Mouse (Mus musculus): ENCODE results near the gene Cyp2u1. TPM values are rescaled to one million over a fixed set of nuclear protein-coding genes. Genes with fewer than 3 reads are reported as not detected.

Cyp2u1 gene
- polyA plus RNA-seq, 1 experiment from 2014 or later = 3.3 TPM

GRCm38 (mm10) chr3:131271157-131271556 lies 31.9 kb downstream of the Cyp2u1 start:
- H3K27ac ChIP-seq = no peak overlapping the region
- peak; percentile 36; the same call in 1 of the 2 replicates for ATAC-seq (ENCODE audit: low FRiP score)

GRCm38 (mm10) chr3:131270381-131270780 lies 32.6 kb downstream of the Cyp2u1 start:
- H3K27me3 ChIP-seq = peaks cover 3% of the 10 kb centered on the region; the same call in 1 of the 2 replicates
- no peak overlapping the region for H3K4me3 ChIP-seq
- H3K4me2 ChIP-seq (replicated peaks) = peak overlapping the region; percentile 85
- no peaks in the 10 kb centered on the region for H3K36me3 ChIP-seq
- WGBS = 54% methylated on average over 6 of the region's 6 CpGs
- no peak overlapping the region for H3K27ac ChIP-seq
- no peak overlapping the region for H3K9ac ChIP-seq
- no peak for ATAC-seq (ENCODE audit: low FRiP score)
- H3K4me1 ChIP-seq = peaks cover 20% of the 10 kb centered on the region
- H3K9me3 ChIP-seq (replicated peaks) = no peaks in the 10 kb centered on the region

More at GRCm38 (mm10) chr3:131271157-131271556, 31.9 kb downstream of the Cyp2u1 start:
- Histone ChIP-seq H3K9ac (peak overlapping the region; percentile 68; the same call in 1 of the 2 replicates), H3K4me1 (peaks cover 20% of the 10 kb centered on the region), H3K4me2 (replicated peaks) (peak overlapping the region; percentile 85), H3K4me3 (peak overlapping the region; percentile 66), H3K27me3 (peaks cover 3% of the 10 kb centered on the region; the same call in 1 of the 2 replicates), H3K9me3 (replicated peaks) (no peaks in the 10 kb centered on the region), H3K36me3 (no peaks in the 10 kb centered on the region)
- WGBS = 11% methylated on average over 8 of the region's 8 CpGs

GRCm38 (mm10) chr3:131266366-131267050 lies 36.5 kb downstream of the Cyp2u1 start:
- WGBS = 84% methylated on average over 3 of the region's 3 CpGs
- no peaks in the 10 kb centered on the region for H3K9me3 ChIP-seq (replicated peaks)
- H3K36me3 ChIP-seq = no peaks in the 10 kb centered on the region
- no peak overlapping the region for H3K4me2 ChIP-seq (replicated peaks)
- H3K9ac ChIP-seq = no peak overlapping the region
- peaks cover 19% of the 10 kb centered on the region for H3K4me1 ChIP-seq
- peaks cover 3% of the 10 kb centered on the region; the same call in 1 of the 2 replicates for H3K27me3 ChIP-seq
- no peak overlapping the region for H3K4me3 ChIP-seq
- no peak overlapping the region for H3K27ac ChIP-seq
- ATAC-seq (ENCODE audit: low FRiP score) = no peak

GRCm38 (mm10) chr3:131265516-131265915 lies 37.5 kb downstream of the Cyp2u1 start:
- H3K9ac ChIP-seq = no peak overlapping the region
- 90% methylated on average over 8 of the region's 8 CpGs for WGBS
- no peak for ATAC-seq (ENCODE audit: low FRiP score)

GRCm38 (mm10) chr3:131263766-131264486 lies 39.1 kb downstream of the Cyp2u1 start:
- Histone ChIP-seq H3K27ac (no peak overlapping the region), H3K9ac (no peak overlapping the region), H3K4me3 (no peak overlapping the region), H3K36me3 (no peaks in the 10 kb centered on the region), H3K9me3 (replicated peaks) (0 out of 2 replicates have a peak, but pooled peaks cover 6% of the 10 kb centered on the region), H3K4me1 (0 out of 2 replicates have a peak, but pooled peaks cover 3% of the 10 kb centered on the region), H3K4me2 (replicated peaks) (no peak overlapping the region), H3K27me3 (no peaks in the 10 kb centered on the region)
- 46% methylated on average over 15 of the region's 15 CpGs for WGBS
- ATAC-seq (ENCODE audit: low FRiP score) = no peak

More at GRCm38 (mm10) chr3:131265516-131265915, 37.5 kb downstream of the Cyp2u1 start:
- H3K27ac ChIP-seq = no peak overlapping the region
- 0 out of 2 replicates have a peak, but pooled peaks cover 6% of the 10 kb centered on the region for H3K9me3 ChIP-seq (replicated peaks)
- no peak overlapping the region for H3K4me3 ChIP-seq
- no peaks in the 10 kb centered on the region for H3K27me3 ChIP-seq
- H3K4me2 ChIP-seq (replicated peaks) = no peak overlapping the region
- no peaks in the 10 kb centered on the region for H3K36me3 ChIP-seq
- peaks cover 11% of the 10 kb centered on the region for H3K4me1 ChIP-seq

DNA sequence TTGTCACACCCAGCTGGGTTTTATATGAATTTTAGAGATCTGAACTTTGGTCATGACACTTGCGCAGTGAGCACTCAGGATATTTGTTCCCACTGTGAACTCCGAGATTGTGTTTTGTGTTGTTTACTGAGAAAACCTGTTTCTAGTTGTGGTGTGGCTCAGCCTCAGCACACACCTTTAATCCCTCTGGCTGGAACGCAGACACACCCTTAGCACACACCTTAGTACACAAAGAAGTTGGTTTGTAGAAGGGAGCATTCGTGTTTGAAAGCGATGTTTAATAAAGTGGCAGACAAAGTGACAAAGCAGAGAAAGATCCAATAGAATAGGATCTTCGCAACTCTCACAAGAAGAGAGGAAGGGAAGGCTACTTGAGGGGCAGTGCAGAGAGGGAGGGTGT lies 42.6 kb downstream of the Cyp2u1 start:
- Histone ChIP-seq H3K27ac (no peak overlapping the region), H3K9me3 (replicated peaks) (0 out of 2 replicates have a peak, but pooled peaks cover 6% of the 10 kb centered on the region), H3K4me3 (no peak overlapping the region), H3K4me1 (0 out of 2 replicates have a peak, but pooled peaks cover 3% of the 10 kb centered on the region), H3K36me3 (no peaks in the 10 kb centered on the region), H3K4me2 (replicated peaks) (no peak overlapping the region), H3K27me3 (no peaks in the 10 kb centered on the region), H3K9ac (no peak overlapping the region)
- no peak for ATAC-seq (ENCODE audit: low FRiP score)
- 96% methylated on average over 6 of the region's 6 CpGs for WGBS

GRCm38 (mm10) chr3:131259392-131259965 lies 43.5 kb downstream of the Cyp2u1 start:
- no peak overlapping the region for H3K27ac ChIP-seq
- WGBS = 94% methylated on average over 9 of the region's 9 CpGs
- H3K36me3 ChIP-seq = no peaks in the 10 kb centered on the region
- no peak overlapping the region for H3K9ac ChIP-seq
- no peaks in the 10 kb centered on the region for H3K27me3 ChIP-seq
- ATAC-seq (ENCODE audit: low FRiP score) = no peak
- no peak overlapping the region for H3K4me3 ChIP-seq
- 0 out of 2 replicates have a peak, but pooled peaks cover 3% of the 10 kb centered on the region for H3K4me1 ChIP-seq
- 0 out of 2 replicates have a peak, but pooled peaks cover 6% of the 10 kb centered on the region for H3K9me3 ChIP-seq (replicated peaks)
- no peak overlapping the region for H3K4me2 ChIP-seq (replicated peaks)

GRCm38 (mm10) chr3:131258921-131259320 lies 44.1 kb downstream of the Cyp2u1 start:
- H3K27ac ChIP-seq = no peak overlapping the region
- H3K4me2 ChIP-seq (replicated peaks) = no peak overlapping the region
- no peak for ATAC-seq (ENCODE audit: low FRiP score)
- H3K4me1 ChIP-seq = 0 out of 2 replicates have a peak, but pooled peaks cover 2% of the 10 kb centered on the region
- 94% methylated on average over 3 of the region's 3 CpGs for WGBS
- H3K36me3 ChIP-seq = no peaks in the 10 kb centered on the region
- 0 out of 2 replicates have a peak, but pooled peaks cover 6% of the 10 kb centered on the region for H3K9me3 ChIP-seq (replicated peaks)
- no peak overlapping the region for H3K4me3 ChIP-seq
- no peak overlapping the region for H3K9ac ChIP-seq
- H3K27me3 ChIP-seq = no peaks in the 10 kb centered on the region

DNA sequence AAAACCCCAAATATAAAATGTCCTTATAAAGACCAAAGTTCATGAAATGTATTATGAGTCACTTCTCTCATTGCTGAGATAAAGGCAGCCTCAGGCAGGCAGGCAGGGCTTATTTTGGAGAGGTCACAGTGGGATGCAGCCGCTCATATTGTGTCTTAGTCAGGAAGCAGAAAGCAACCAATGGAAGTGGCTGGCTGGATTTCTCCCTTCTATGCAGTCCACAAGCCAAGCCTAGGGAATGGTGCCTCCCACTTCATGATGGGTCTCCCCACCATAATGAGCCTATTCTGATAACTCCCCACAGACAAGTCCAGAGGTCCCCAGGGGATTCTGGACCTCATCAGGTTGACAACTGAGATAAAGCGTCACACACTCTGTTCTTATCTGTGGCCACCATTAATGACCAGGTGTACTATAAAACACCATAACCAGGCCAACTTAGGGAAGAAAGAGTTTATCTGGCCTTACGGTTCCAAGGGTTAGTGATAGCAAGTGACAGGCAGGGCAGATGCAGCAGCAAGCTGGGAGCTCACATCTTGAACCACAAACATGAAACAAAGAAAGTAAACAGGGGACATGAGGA lies 47.5 kb downstream of the Cyp2u1 start:
- 94% methylated on average over 3 of the region's 3 CpGs for WGBS
- no peak for ATAC-seq (ENCODE audit: low FRiP score)
- Histone ChIP-seq H3K27ac (no peak overlapping the region), H3K4me3 (no peak overlapping the region), H3K9me3 (replicated peaks) (no peaks in the 10 kb centered on the region), H3K36me3 (no peaks in the 10 kb centered on the region), H3K4me1 (no peaks in the 10 kb centered on the region; the same call in 1 of the 2 replicates), H3K27me3 (no peaks in the 10 kb centered on the region), H3K4me2 (replicated peaks) (no peak overlapping the region), H3K9ac (no peak overlapping the region)

DNA sequence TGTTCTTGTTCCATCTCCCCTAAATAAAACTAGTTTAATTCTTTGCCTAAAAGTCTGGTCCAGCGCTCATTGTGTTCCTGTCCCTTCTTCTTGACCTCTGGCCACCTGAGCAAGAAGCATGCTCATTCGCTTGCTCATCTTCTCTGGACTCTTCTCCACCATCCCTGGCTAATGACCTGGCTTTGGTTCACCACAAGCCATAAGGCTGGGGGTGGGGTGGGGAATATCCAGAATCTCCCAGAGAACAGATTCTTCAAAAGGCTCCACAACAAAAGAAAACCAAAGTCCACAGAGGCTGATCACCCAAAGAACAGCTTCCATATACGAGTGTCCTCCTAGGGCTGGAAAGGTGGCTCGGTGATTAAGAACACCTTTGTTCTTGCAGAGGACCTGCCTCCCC lies 48.0 kb downstream of the Cyp2u1 start:
- Histone ChIP-seq H3K4me2 (replicated peaks) (no peak overlapping the region), H3K27me3 (no peaks in the 10 kb centered on the region), H3K9ac (no peak overlapping the region), H3K36me3 (no peaks in the 10 kb centered on the region), H3K4me3 (no peak overlapping the region), H3K27ac (no peak overlapping the region), H3K4me1 (no peaks in the 10 kb centered on the region; the same call in 1 of the 2 replicates), H3K9me3 (replicated peaks) (no peaks in the 10 kb centered on the region)
- ATAC-seq (ENCODE audit: low FRiP score) = no peak
- 91% methylated on average over 4 of the region's 4 CpGs for WGBS

DNA sequence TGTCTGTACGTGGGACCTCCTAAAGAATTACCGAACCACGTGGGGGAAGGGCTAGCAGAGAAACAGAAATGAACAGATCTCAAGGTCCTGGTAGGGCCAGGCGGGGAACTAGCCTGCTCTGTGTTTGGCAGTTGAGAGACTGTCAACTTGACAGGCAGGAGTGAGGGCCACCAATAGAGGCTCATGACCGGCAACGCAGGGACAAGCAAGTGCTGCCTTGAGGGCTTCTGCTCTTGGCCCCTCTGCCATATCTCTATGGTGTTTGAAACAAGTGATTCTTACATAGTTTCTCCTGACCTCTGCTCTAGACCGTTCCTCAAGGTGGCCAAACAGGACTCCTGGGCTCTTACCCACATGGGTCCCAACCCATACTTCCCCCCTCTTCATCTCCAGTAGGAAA lies 51.4 kb downstream of the Cyp2u1 start:
- H3K27ac ChIP-seq = no peak overlapping the region
- 90% methylated on average over 7 of the region's 7 CpGs for WGBS
- ATAC-seq (ENCODE audit: low FRiP score) = no peak

GRCm38 (mm10) chr3:131250978-131251377 lies 52.0 kb downstream of the Cyp2u1 start:
- 90% methylated on average over 13 of the region's 13 CpGs for WGBS
- Histone ChIP-seq H3K27me3 (no peaks in the 10 kb centered on the region), H3K4me1 (no peaks in the 10 kb centered on the region; the same call in 1 of the 2 replicates), H3K27ac (no peak overlapping the region), H3K4me2 (replicated peaks) (no peak overlapping the region), H3K9ac (no peak overlapping the region), H3K36me3 (peaks cover 4% of the 10 kb centered on the region; the same call in 1 of the 2 replicates), H3K4me3 (no peak overlapping the region), H3K9me3 (replicated peaks) (no peaks in the 10 kb centered on the region)
- ATAC-seq (ENCODE audit: low FRiP score) = no peak

More for the DNA sequence above, 51.4 kb downstream of the Cyp2u1 start:
- H3K36me3 ChIP-seq = peaks cover 4% of the 10 kb centered on the region; the same call in 1 of the 2 replicates
- no peaks in the 10 kb centered on the region for H3K27me3 ChIP-seq
- no peak overlapping the region for H3K4me2 ChIP-seq (replicated peaks)
- no peak overlapping the region for H3K9ac ChIP-seq
- H3K4me1 ChIP-seq = no peaks in the 10 kb centered on the region; the same call in 1 of the 2 replicates
- no peak overlapping the region for H3K4me3 ChIP-seq
- H3K9me3 ChIP-seq (replicated peaks) = no peaks in the 10 kb centered on the region
